Mouse (Mus musculus): ENCODE results near the gene Odc1. TPM values are rescaled to one million over a fixed set of nuclear protein-coding genes. Genes with fewer than 3 reads are reported as not detected.
"Not testable (repeated sequence)": the region's sequence is repeated elsewhere in the genome, so short reads cannot be mapped to it uniquely, and the experiment has no call there.

Gene Odc1
- polyA plus RNA-seq, 1 experiment = 15.6 TPM

- Histone ChIP-seq H3K27ac (ENCODE audit: insufficient read depth, low read depth, low read length) (no peak overlapping the region), H3K4me1 (ENCODE audit: control insufficient read depth, insufficient read depth, low read length) (peaks cover 12% of the 10 kb centered on the region; the same call in 1 of the 2 replicates), H3K4me3 (ENCODE audit: insufficient read depth, low read length) (no peak overlapping the region)
- no peak for TF ChIP-seq CTCF (IDR thresholded peaks at IDR 0.05; ENCODE audit: low read depth, low read length)
- TF ChIP-seq POLR2A (IDR thresholded peaks at IDR 0.05; ENCODE audit: borderline replicate concordance, low read depth, low read length) = no peak
These were observed 15.4 kb upstream of the Odc1 start for GRCm38 (mm10) chr12:17529180-17529579.

- no peak for TF ChIP-seq CTCF (IDR thresholded peaks at IDR 0.05; ENCODE audit: low read depth, low read length)
- no peak for TF ChIP-seq POLR2A (IDR thresholded peaks at IDR 0.05; ENCODE audit: borderline replicate concordance, low read depth, low read length)
- H3K4me1 ChIP-seq (ENCODE audit: control insufficient read depth, insufficient read depth, low read length) = peaks cover 10% of the 10 kb centered on the region; the same call in 1 of the 2 replicates
- no peak overlapping the region for H3K27ac ChIP-seq (ENCODE audit: insufficient read depth, low read depth, low read length)
- H3K4me3 ChIP-seq (ENCODE audit: insufficient read depth, low read length) = no peak overlapping the region
These were observed 14.9 kb upstream of the Odc1 start for GRCm38 (mm10) chr12:17529726-17530125.

GRCm38 (mm10) chr12:17530825-17531224, 13.8 kb upstream of the Odc1 start:
- TF ChIP-seq CTCF (IDR thresholded peaks at IDR 0.05; ENCODE audit: low read depth, low read length) (no peak), POLR2A (IDR thresholded peaks at IDR 0.05; ENCODE audit: borderline replicate concordance, low read depth, low read length) (no peak)
- no peak overlapping the region for H3K4me3 ChIP-seq (ENCODE audit: insufficient read depth, low read length)
- no peak overlapping the region for H3K27ac ChIP-seq (ENCODE audit: insufficient read depth, low read depth, low read length)
- H3K4me1 ChIP-seq (ENCODE audit: control insufficient read depth, insufficient read depth, low read length) = peaks cover 9% of the 10 kb centered on the region; the same call in 1 of the 2 replicates

GRCm38 (mm10) chr12:17536222-17536621, 8.4 kb upstream of the Odc1 start:
- H3K27ac ChIP-seq (ENCODE audit: insufficient read depth, low read depth, low read length) = no peak overlapping the region
- TF ChIP-seq CTCF (IDR thresholded peaks at IDR 0.05; ENCODE audit: low read depth, low read length) (no peak), POLR2A (IDR thresholded peaks at IDR 0.05; ENCODE audit: borderline replicate concordance, low read depth, low read length) (no peak)
- no peaks in the 10 kb centered on the region for H3K4me1 ChIP-seq (ENCODE audit: control insufficient read depth, insufficient read depth, low read length)
- H3K4me3 ChIP-seq (ENCODE audit: insufficient read depth, low read length) = no peak overlapping the region

GRCm38 (mm10) chr12:17537147-17537546, 7.4 kb upstream of the Odc1 start:
- Histone ChIP-seq H3K4me3 (ENCODE audit: insufficient read depth, low read length) (no peak overlapping the region), H3K4me1 (ENCODE audit: control insufficient read depth, insufficient read depth, low read length) (no peaks in the 10 kb centered on the region), H3K27ac (ENCODE audit: insufficient read depth, low read depth, low read length) (no peak overlapping the region)
- TF ChIP-seq CTCF (IDR thresholded peaks at IDR 0.05; ENCODE audit: low read depth, low read length) (no peak), POLR2A (IDR thresholded peaks at IDR 0.05; ENCODE audit: borderline replicate concordance, low read depth, low read length) (no peak)

- no peaks in the 10 kb centered on the region for H3K4me1 ChIP-seq (ENCODE audit: control insufficient read depth, insufficient read depth, low read length)
- H3K4me3 ChIP-seq (ENCODE audit: insufficient read depth, low read length) = no peak overlapping the region
- TF ChIP-seq CTCF (IDR thresholded peaks at IDR 0.05; ENCODE audit: low read depth, low read length) (no peak), POLR2A (IDR thresholded peaks at IDR 0.05; ENCODE audit: borderline replicate concordance, low read depth, low read length) (no peak)
- H3K27ac ChIP-seq (ENCODE audit: insufficient read depth, low read depth, low read length) = no peak overlapping the region
These were observed 6.5 kb upstream of the Odc1 start for GRCm38 (mm10) chr12:17538087-17538486.

GRCm38 (mm10) chr12:17539041-17539440, 5.6 kb upstream of the Odc1 start:
- Histone ChIP-seq H3K4me1 (ENCODE audit: control insufficient read depth, insufficient read depth, low read length) (no peaks in the 10 kb centered on the region), H3K27ac (ENCODE audit: insufficient read depth, low read depth, low read length) (no peak overlapping the region), H3K4me3 (ENCODE audit: insufficient read depth, low read length) (no peak overlapping the region)
- TF ChIP-seq CTCF (IDR thresholded peaks at IDR 0.05; ENCODE audit: low read depth, low read length) (no peak), POLR2A (IDR thresholded peaks at IDR 0.05; ENCODE audit: borderline replicate concordance, low read depth, low read length) (no peak)

GRCm38 (mm10) chr12:17540040-17540552, 4.5 kb upstream of the Odc1 start:
- TF ChIP-seq CTCF (IDR thresholded peaks at IDR 0.05; ENCODE audit: low read depth, low read length) (no peak), POLR2A (IDR thresholded peaks at IDR 0.05; ENCODE audit: borderline replicate concordance, low read depth, low read length) (no peak)
- no peak overlapping the region for H3K27ac ChIP-seq (ENCODE audit: insufficient read depth, low read depth, low read length)
- no peak overlapping the region for H3K4me3 ChIP-seq (ENCODE audit: insufficient read depth, low read length)
- H3K4me1 ChIP-seq (ENCODE audit: control insufficient read depth, insufficient read depth, low read length) = no peaks in the 10 kb centered on the region

GRCm38 (mm10) chr12:17545107-17545571, 545 bp downstream of the Odc1 start:
- H3K4me1 ChIP-seq (ENCODE audit: control insufficient read depth, insufficient read depth, low read length) = peaks cover 9% of the 10 kb centered on the region; the same call in 1 of the 2 replicates
- TF ChIP-seq POLR2A (IDR thresholded peaks at IDR 0.05; ENCODE audit: borderline replicate concordance, low read depth, low read length) = no peak
- no peak for TF ChIP-seq CTCF (IDR thresholded peaks at IDR 0.05; ENCODE audit: low read depth, low read length)
- H3K27ac ChIP-seq (ENCODE audit: insufficient read depth, low read depth, low read length) = peak overlapping the region; percentile 23
- peak overlapping the region; percentile 76 for H3K4me3 ChIP-seq (ENCODE audit: insufficient read depth, low read length)

- no peak overlapping the region for H3K27ac ChIP-seq (ENCODE audit: insufficient read depth, low read depth, low read length)
- H3K4me1 ChIP-seq (ENCODE audit: control insufficient read depth, insufficient read depth, low read length) = peaks cover 9% of the 10 kb centered on the region; the same call in 1 of the 2 replicates
- peak overlapping the region; percentile 67 for H3K4me3 ChIP-seq (ENCODE audit: insufficient read depth, low read length)
- no peak for TF ChIP-seq CTCF (IDR thresholded peaks at IDR 0.05; ENCODE audit: low read depth, low read length)
- no peak for TF ChIP-seq POLR2A (IDR thresholded peaks at IDR 0.05; ENCODE audit: borderline replicate concordance, low read depth, low read length)
These were observed 1.3 kb downstream of the Odc1 start for GRCm38 (mm10) chr12:17545884-17546283.

GRCm38 (mm10) chr12:17547552-17547951, 3.0 kb downstream of the Odc1 start:
- H3K27ac ChIP-seq (ENCODE audit: insufficient read depth, low read depth, low read length); H3K4me3 ChIP-seq (ENCODE audit: insufficient read depth, low read length): not testable (repeated sequence)
- peaks cover 11% of the 10 kb centered on the region; the same call in 1 of the 2 replicates for H3K4me1 ChIP-seq (ENCODE audit: control insufficient read depth, insufficient read depth, low read length)
